Mouse (Mus musculus): ENCODE data around the gene Tmem135. TPM values are rescaled to one million over a fixed set of nuclear protein-coding genes. Genes with fewer than 3 reads are reported as not detected.
A peak's percentile ranks its signal among the peaks of the same experiment; 100 is the strongest.

The Tmem135 gene
- polyA plus RNA-seq, 1 experiment from 2014 or later, result 27.5 TPM

- H3K4me1 ChIP-seq (replicated peaks; ENCODE audit: control insufficient read depth, insufficient read depth, low read length), result peaks cover 14% of the 10 kb centered on the region
- H3K9ac ChIP-seq (replicated peaks; ENCODE audit: low read depth, low read length), result no peak overlapping the region
- H3K9me3 ChIP-seq (ENCODE audit: control insufficient read depth, low read length), result no peaks in the 10 kb centered on the region
- H3K4me3 ChIP-seq (replicated peaks; ENCODE audit: low read length), result no peak overlapping the region
- WGBS, result 47% methylated on average over 1 of the region's 1 CpGs
- H3K27me3 ChIP-seq (replicated peaks; ENCODE audit: control insufficient read depth, insufficient read depth, low read length), result peaks cover 2% of the 10 kb centered on the region; the same call in 1 of the 2 replicates
- H3K4me2 ChIP-seq (ENCODE audit: low read length), result no peak overlapping the region
- no peak overlapping the region for H3K27ac ChIP-seq (ENCODE audit: low read length)
- no peak for ATAC-seq
- no peaks in the 10 kb centered on the region for H3K36me3 ChIP-seq (ENCODE audit: control insufficient read depth, insufficient read depth)
Observed at GRCm38 (mm10) chr7:89406011-89406410, 2.0 kb upstream of the Tmem135 start.

- H3K4me3 ChIP-seq (replicated peaks; ENCODE audit: low read length), result peak overlapping the region; percentile 70
- peak overlapping the region; percentile 75 for H3K9ac ChIP-seq (replicated peaks; ENCODE audit: low read depth, low read length)
- H3K4me2 ChIP-seq (ENCODE audit: low read length), result peak overlapping the region; percentile 100
- ATAC-seq, result no peak; the same call in 1 of the 2 replicates
- peaks cover 2% of the 10 kb centered on the region; the same call in 1 of the 2 replicates for H3K27me3 ChIP-seq (replicated peaks; ENCODE audit: control insufficient read depth, insufficient read depth, low read length)
- WGBS, result under 1% methylated on average over 34 of the region's 35 CpGs
- H3K36me3 ChIP-seq (ENCODE audit: control insufficient read depth, insufficient read depth), result no peaks in the 10 kb centered on the region
- H3K27ac ChIP-seq (ENCODE audit: low read length), result no peak overlapping the region
- no peaks in the 10 kb centered on the region for H3K9me3 ChIP-seq (ENCODE audit: control insufficient read depth, low read length)
- H3K4me1 ChIP-seq (replicated peaks; ENCODE audit: control insufficient read depth, insufficient read depth, low read length), result peaks cover 18% of the 10 kb centered on the region
Observed at GRCm38 (mm10) chr7:89404734-89405440, 865 bp upstream of the Tmem135 start.

GRCm38 (mm10) chr7:89403053-89403972, 709 bp downstream of the Tmem135 start:
- Histone ChIP-seq H3K27me3 (replicated peaks; ENCODE audit: control insufficient read depth, insufficient read depth, low read length) (peaks cover 2% of the 10 kb centered on the region; the same call in 1 of the 2 replicates), H3K36me3 (ENCODE audit: control insufficient read depth, insufficient read depth) (no peaks in the 10 kb centered on the region), H3K4me3 (replicated peaks; ENCODE audit: low read length) (peak overlapping the region; percentile 70), H3K4me2 (ENCODE audit: low read length) (peak overlapping the region; percentile 100), H3K4me1 (replicated peaks; ENCODE audit: control insufficient read depth, insufficient read depth, low read length) (peaks cover 18% of the 10 kb centered on the region), H3K9ac (replicated peaks; ENCODE audit: low read depth, low read length) (peak overlapping the region; percentile 75), H3K27ac (ENCODE audit: low read length) (peak overlapping the region; percentile 49), H3K9me3 (ENCODE audit: control insufficient read depth, low read length) (no peaks in the 10 kb centered on the region)
- peak; percentile 79 for ATAC-seq
- WGBS, result 5% methylated on average over 52 of the region's 52 CpGs

- Histone ChIP-seq H3K36me3 (ENCODE audit: control insufficient read depth, insufficient read depth) (no peaks in the 10 kb centered on the region), H3K27ac (ENCODE audit: low read length) (no peak overlapping the region), H3K27me3 (replicated peaks; ENCODE audit: control insufficient read depth, insufficient read depth, low read length) (peaks cover 2% of the 10 kb centered on the region; the same call in 1 of the 2 replicates), H3K4me3 (replicated peaks; ENCODE audit: low read length) (no peak overlapping the region), H3K4me1 (replicated peaks; ENCODE audit: control insufficient read depth, insufficient read depth, low read length) (peaks cover 18% of the 10 kb centered on the region), H3K9me3 (ENCODE audit: control insufficient read depth, low read length) (no peaks in the 10 kb centered on the region), H3K4me2 (ENCODE audit: low read length) (no peak overlapping the region), H3K9ac (replicated peaks; ENCODE audit: low read depth, low read length) (no peak overlapping the region)
- 70% methylated on average over 3 of the region's 3 CpGs for WGBS
- ATAC-seq, result no peak
Observed at GRCm38 (mm10) chr7:89401936-89402335, 2.1 kb downstream of the Tmem135 start.

GRCm38 (mm10) chr7:89401136-89401858, 2.7 kb downstream of the Tmem135 start:
- Histone ChIP-seq H3K27ac (ENCODE audit: low read length) (no peak overlapping the region), H3K9me3 (ENCODE audit: control insufficient read depth, low read length) (no peaks in the 10 kb centered on the region), H3K27me3 (replicated peaks; ENCODE audit: control insufficient read depth, insufficient read depth, low read length) (peaks cover 2% of the 10 kb centered on the region; the same call in 1 of the 2 replicates), H3K36me3 (ENCODE audit: control insufficient read depth, insufficient read depth) (no peaks in the 10 kb centered on the region), H3K4me3 (replicated peaks; ENCODE audit: low read length) (no peak overlapping the region), H3K9ac (replicated peaks; ENCODE audit: low read depth, low read length) (no peak overlapping the region), H3K4me1 (replicated peaks; ENCODE audit: control insufficient read depth, insufficient read depth, low read length) (peaks cover 18% of the 10 kb centered on the region), H3K4me2 (ENCODE audit: low read length) (no peak overlapping the region)
- WGBS, result 20% methylated on average over 11 of the region's 11 CpGs
- no peak for ATAC-seq

GRCm38 (mm10) chr7:89400721-89401120, 3.3 kb downstream of the Tmem135 start:
- ATAC-seq, result no peak
- H3K4me2 ChIP-seq (ENCODE audit: low read length), result no peak overlapping the region
- H3K9ac ChIP-seq (replicated peaks; ENCODE audit: low read depth, low read length), result no peak overlapping the region
- no peak overlapping the region for H3K4me3 ChIP-seq (replicated peaks; ENCODE audit: low read length)
- 11% methylated on average over 2 of the region's 2 CpGs for WGBS
- peaks cover 18% of the 10 kb centered on the region for H3K4me1 ChIP-seq (replicated peaks; ENCODE audit: control insufficient read depth, insufficient read depth, low read length)
- no peaks in the 10 kb centered on the region for H3K9me3 ChIP-seq (ENCODE audit: control insufficient read depth, low read length)
- peaks cover 2% of the 10 kb centered on the region; the same call in 1 of the 2 replicates for H3K27me3 ChIP-seq (replicated peaks; ENCODE audit: control insufficient read depth, insufficient read depth, low read length)
- no peaks in the 10 kb centered on the region for H3K36me3 ChIP-seq (ENCODE audit: control insufficient read depth, insufficient read depth)
- H3K27ac ChIP-seq (ENCODE audit: low read length), result no peak overlapping the region

GRCm38 (mm10) chr7:89397837-89398534, 6.0 kb downstream of the Tmem135 start:
- no peak overlapping the region for H3K4me2 ChIP-seq (ENCODE audit: low read length)
- 0 out of 2 replicates have a peak, but pooled peaks cover 4% of the 10 kb centered on the region for H3K9me3 ChIP-seq (ENCODE audit: control insufficient read depth, low read length)
- 82% methylated on average over 3 of the region's 3 CpGs for WGBS
- ATAC-seq, result no peak
- H3K27ac ChIP-seq (ENCODE audit: low read length), result no peak overlapping the region
- no peaks in the 10 kb centered on the region for H3K36me3 ChIP-seq (ENCODE audit: control insufficient read depth, insufficient read depth)
- H3K4me3 ChIP-seq (replicated peaks; ENCODE audit: low read length), result no peak overlapping the region
- 0 out of 2 replicates have a peak, but pooled peaks cover 2% of the 10 kb centered on the region for H3K27me3 ChIP-seq (replicated peaks; ENCODE audit: control insufficient read depth, insufficient read depth, low read length)
- peaks cover 8% of the 10 kb centered on the region; the same call in 1 of the 2 replicates for H3K4me1 ChIP-seq (replicated peaks; ENCODE audit: control insufficient read depth, insufficient read depth, low read length)
- no peak overlapping the region for H3K9ac ChIP-seq (replicated peaks; ENCODE audit: low read depth, low read length)

- no peak overlapping the region for H3K9ac ChIP-seq (replicated peaks; ENCODE audit: low read depth, low read length)
- 0 out of 2 replicates have a peak, but pooled peaks cover 4% of the 10 kb centered on the region for H3K9me3 ChIP-seq (ENCODE audit: control insufficient read depth, low read length)
- no peaks in the 10 kb centered on the region for H3K27me3 ChIP-seq (replicated peaks; ENCODE audit: control insufficient read depth, insufficient read depth, low read length)
- H3K4me1 ChIP-seq (replicated peaks; ENCODE audit: control insufficient read depth, insufficient read depth, low read length), result peaks cover 7% of the 10 kb centered on the region; the same call in 1 of the 2 replicates
- no peak overlapping the region for H3K4me3 ChIP-seq (replicated peaks; ENCODE audit: low read length)
- 68% methylated on average over 8 of the region's 8 CpGs for WGBS
- no peak overlapping the region for H3K4me2 ChIP-seq (ENCODE audit: low read length)
- no peak for ATAC-seq
- no peak overlapping the region for H3K27ac ChIP-seq (ENCODE audit: low read length)
- H3K36me3 ChIP-seq (ENCODE audit: control insufficient read depth, insufficient read depth), result no peaks in the 10 kb centered on the region
Observed at GRCm38 (mm10) chr7:89396386-89396785, 7.6 kb downstream of the Tmem135 start.

Data from forebrain, embryonic 16.5 days (tissue).